Mouse (Mus musculus) E14TG2a.4 (cell line): Measurements from ENCODE around the gene Foxp4.

ENCODE experiments used
- CTCF ChIP-seq: conservative IDR thresholded peaks from 2 replicates; pipeline ENCODE4 v1.5.1; 2014; ENCODE audit warnings: low read length
- NANOG ChIP-seq: IDR thresholded peaks from 2 replicates; pipeline ENCODE4 v1.6.1; 2014; ENCODE audit warnings: borderline replicate concordance, low read length, mixed read lengths

DNA sequence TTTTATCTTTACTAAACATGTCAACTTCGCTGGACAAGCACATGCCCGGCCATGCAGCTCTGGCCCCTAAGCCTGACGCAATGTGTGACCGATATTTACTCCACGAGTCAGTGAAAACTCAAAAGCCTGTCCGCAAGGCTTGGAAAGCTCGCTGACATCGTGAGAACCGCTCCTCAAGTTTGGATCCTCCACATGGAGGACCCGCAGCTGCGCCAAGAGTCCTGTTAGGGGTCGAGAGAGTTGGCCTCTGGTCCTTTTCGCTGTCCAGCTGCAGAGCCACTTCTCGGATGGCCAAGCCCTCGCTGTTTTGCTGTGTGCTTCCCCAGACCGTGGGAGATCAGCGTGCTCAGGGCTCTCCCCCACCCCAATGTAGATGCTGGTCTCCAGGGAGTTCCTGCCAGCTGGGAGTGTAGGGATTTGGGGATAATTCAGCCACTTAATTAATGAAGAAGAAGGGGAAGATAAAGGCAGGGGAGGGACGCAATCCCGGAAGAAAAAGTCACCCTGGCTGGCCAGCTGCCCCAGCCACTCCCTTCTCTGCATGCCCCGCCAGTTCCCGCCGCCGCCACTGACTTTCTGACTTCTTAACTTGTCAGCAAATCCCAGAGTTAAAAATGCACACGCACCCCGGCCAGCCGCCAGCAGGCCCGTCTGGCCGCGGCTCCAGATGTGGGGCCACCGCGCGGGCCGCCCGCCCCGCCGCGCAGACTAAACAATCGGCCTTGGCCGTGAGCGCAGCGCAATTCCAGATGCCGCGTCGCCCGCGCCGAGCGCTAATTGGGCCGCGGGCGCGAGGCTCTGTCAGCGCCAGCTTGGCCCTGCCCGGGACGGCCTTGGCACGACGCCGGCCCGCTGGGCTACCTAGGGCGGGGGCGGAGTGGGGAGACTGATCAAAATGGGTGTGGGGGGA lies 49.4 kb upstream of the Foxp4 start:
- TF ChIP-seq CTCF, result no peak
- TF ChIP-seq NANOG, result no peak
